Mouse (Mus musculus): ENCODE measurements around the gene Slc19a3.

DNA sequence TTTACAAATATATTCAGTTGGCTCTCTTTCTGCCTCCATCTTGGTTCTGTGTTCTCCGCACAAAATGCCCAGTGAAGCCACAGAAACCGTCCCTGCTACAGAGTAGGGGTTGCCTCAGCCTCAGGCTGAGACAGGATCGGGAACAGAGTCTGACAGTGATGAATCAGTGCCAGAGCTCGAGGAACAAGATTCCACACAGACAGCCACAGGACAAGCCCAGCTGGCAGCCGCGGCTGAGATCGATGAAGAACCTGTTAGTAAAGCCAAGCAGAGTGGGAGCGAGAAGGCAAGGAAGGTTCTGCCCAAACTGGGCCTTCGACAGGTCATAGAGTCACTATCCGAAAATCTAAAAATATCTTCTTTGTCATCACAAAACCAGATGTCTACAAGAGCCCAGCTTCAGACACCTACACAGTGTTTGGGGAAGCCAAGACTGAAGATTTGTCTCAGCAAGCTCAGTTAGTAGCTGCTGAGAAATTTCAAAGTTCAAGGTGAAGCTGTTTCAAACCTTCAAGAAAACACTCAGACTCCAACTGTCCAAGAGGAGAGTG lies 22.8 kb downstream of the Slc19a3 start:
- no peak for TF ChIP-seq CTCF (IDR thresholded peaks at IDR 0.05; ENCODE audit: low read depth)
- TF ChIP-seq EP300 (IDR thresholded peaks at IDR 0.05; ENCODE audit: low read depth), result no peak
